Mouse (Mus musculus): ENCODE data around the gene Polr3gl. TPM values are rescaled to one million over a fixed set of nuclear protein-coding genes. Genes with fewer than 3 reads are reported as not detected.

The Polr3gl gene
- total RNA-seq, 1 experiment, result 5.7 TPM

- no peak for DNase-seq (ENCODE audit: low read depth, low spot score)
- Histone ChIP-seq H3K9me3 (ENCODE audit: control insufficient read depth, insufficient read depth, low read depth, low read length) (no peaks in the 10 kb centered on the region), H3K27ac (ENCODE audit: insufficient read depth, low read depth, low read length, poor library complexity, severe bottlenecking) (no peak overlapping the region), H3K9ac (ENCODE audit: insufficient read depth, low read depth, low read length, poor library complexity, severe bottlenecking) (no peak overlapping the region), H3K36me3 (ENCODE audit: control insufficient read depth, insufficient read depth, low read length, poor library complexity, severe bottlenecking) (peaks cover 21% of the 10 kb centered on the region), H3K4me1 (ENCODE audit: control insufficient read depth in 2 of 2, insufficient read depth in 2 of 2, low read length in 2 of 2, poor library complexity in 1 of 2) (peaks cover 2 to 11% of the 10 kb centered on the region in 2 experiments), H3K4me3 (ENCODE audit: insufficient read depth in 1 of 2, low read depth in 1 of 2, low read length in 2 of 2, poor library complexity in 1 of 2, severe bottlenecking in 1 of 2) (peak overlapping the region; percentile 11; a peak in 2 of 4 replicates)
- in situ Hi-C loops (cut with MboI; ENCODE audit: low sequenced_read_pairs in 2 of 2, unreplicated experiment in 2 of 2), result no loop called here
- no peak for TF ChIP-seq CHD2 (IDR thresholded peaks at IDR 0.05; ENCODE audit: low read depth, low read length)
- TF ChIP-seq HCFC1 (IDR thresholded peaks at IDR 0.05; ENCODE audit: borderline replicate concordance, insufficient read depth, low read length), result no peak
- no peak for TF ChIP-seq ZC3H11A (IDR thresholded peaks at IDR 0.05; ENCODE audit: borderline replicate concordance, low read depth, low read length)
- no peak for TF ChIP-seq MAFK (IDR thresholded peaks at IDR 0.05; ENCODE audit: insufficient read depth, low read depth, low read length)
- TF ChIP-seq ZNF384 (IDR thresholded peaks at IDR 0.05; ENCODE audit: low read depth, low read length), result no peak
Measured at GRCm38 (mm10) chr3:96555999-96556614, 37.9 kb downstream of the Polr3gl start.

DNA sequence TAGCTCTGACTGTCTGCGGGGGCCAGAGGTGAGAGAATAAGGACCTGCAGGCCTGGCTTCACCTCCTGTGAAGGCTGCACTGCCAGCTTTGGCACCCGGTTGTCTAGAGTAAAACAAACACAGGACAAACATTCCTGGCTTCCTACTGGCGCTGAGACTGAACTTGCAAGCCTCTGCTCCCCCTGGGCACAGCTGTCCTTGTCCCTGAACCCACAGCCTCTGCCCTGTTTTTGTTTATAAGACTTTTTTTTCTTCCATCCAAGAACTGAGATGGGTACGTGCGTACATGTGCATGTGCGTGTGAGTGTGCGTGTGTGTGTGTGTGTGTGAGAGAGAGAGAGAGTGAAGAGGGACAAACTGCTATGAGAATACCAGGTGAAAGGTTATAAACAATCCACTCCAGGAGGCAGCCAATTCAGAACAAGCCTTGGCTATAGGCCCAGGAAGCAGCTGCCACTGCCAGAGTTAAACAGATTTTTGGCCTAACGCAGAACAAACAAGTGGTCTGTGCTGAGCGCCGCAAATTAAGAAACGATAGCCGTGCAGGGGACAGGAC is 38.9 kb downstream of the Polr3gl start:
- peaks cover 13% of the 10 kb centered on the region for H3K36me3 ChIP-seq (ENCODE audit: control insufficient read depth, insufficient read depth, low read length, poor library complexity, severe bottlenecking)
- no peak for TF ChIP-seq CHD2 (IDR thresholded peaks at IDR 0.05; ENCODE audit: low read depth, low read length)
- no peak for TF ChIP-seq HCFC1 (IDR thresholded peaks at IDR 0.05; ENCODE audit: borderline replicate concordance, insufficient read depth, low read length)
- no peak for TF ChIP-seq ZNF384 (IDR thresholded peaks at IDR 0.05; ENCODE audit: low read depth, low read length)
- no peak for TF ChIP-seq MAFK (IDR thresholded peaks at IDR 0.05; ENCODE audit: insufficient read depth, low read depth, low read length)
- TF ChIP-seq ZC3H11A (IDR thresholded peaks at IDR 0.05; ENCODE audit: borderline replicate concordance, low read depth, low read length), result no peak
- peaks cover 2 to 11% of the 10 kb centered on the region in 2 experiments for H3K4me1 ChIP-seq (ENCODE audit: control insufficient read depth in 2 of 2, insufficient read depth in 2 of 2, low read length in 2 of 2, poor library complexity in 1 of 2)
- no peak for DNase-seq (ENCODE audit: low read depth, low spot score)
- H3K4me3 ChIP-seq (ENCODE audit: insufficient read depth in 1 of 2, low read depth in 1 of 2, low read length in 2 of 2, poor library complexity in 1 of 2, severe bottlenecking in 1 of 2), result no peak overlapping the region
- in situ Hi-C loops (cut with MboI; ENCODE audit: low sequenced_read_pairs in 2 of 2, unreplicated experiment in 2 of 2), result no loop called here
- no peak overlapping the region for H3K9ac ChIP-seq (ENCODE audit: insufficient read depth, low read depth, low read length, poor library complexity, severe bottlenecking)
- H3K27ac ChIP-seq (ENCODE audit: insufficient read depth, low read depth, low read length, poor library complexity, severe bottlenecking), result no peak overlapping the region
- H3K9me3 ChIP-seq (ENCODE audit: control insufficient read depth, insufficient read depth, low read depth, low read length), result no peaks in the 10 kb centered on the region

- H3K36me3 ChIP-seq (ENCODE audit: control insufficient read depth, insufficient read depth, low read length, poor library complexity, severe bottlenecking), result peaks cover 4% of the 10 kb centered on the region
- DNase-seq (ENCODE audit: low read depth, low spot score), result no peak
- in situ Hi-C loops (cut with MboI; ENCODE audit: low sequenced_read_pairs in 2 of 2, unreplicated experiment in 2 of 2), result no loop called here
- no peak overlapping the region for H3K4me3 ChIP-seq (ENCODE audit: insufficient read depth in 1 of 2, low read depth in 1 of 2, low read length in 2 of 2, poor library complexity in 1 of 2, severe bottlenecking in 1 of 2)
- H3K4me1 ChIP-seq (ENCODE audit: control insufficient read depth in 2 of 2, insufficient read depth in 2 of 2, low read length in 2 of 2, poor library complexity in 1 of 2), result peaks cover 2 to 13% of the 10 kb centered on the region in 2 experiments
- H3K27ac ChIP-seq (ENCODE audit: insufficient read depth, low read depth, low read length, poor library complexity, severe bottlenecking), result no peak overlapping the region
- H3K9ac ChIP-seq (ENCODE audit: insufficient read depth, low read depth, low read length, poor library complexity, severe bottlenecking), result no peak overlapping the region
- TF ChIP-seq CHD2 (IDR thresholded peaks at IDR 0.05; ENCODE audit: low read depth, low read length), result no peak
- TF ChIP-seq MAFK (IDR thresholded peaks at IDR 0.05; ENCODE audit: insufficient read depth, low read depth, low read length), result no peak
- TF ChIP-seq HCFC1 (IDR thresholded peaks at IDR 0.05; ENCODE audit: borderline replicate concordance, insufficient read depth, low read length), result no peak
- no peak for TF ChIP-seq ZC3H11A (IDR thresholded peaks at IDR 0.05; ENCODE audit: borderline replicate concordance, low read depth, low read length)
- TF ChIP-seq ZNF384 (IDR thresholded peaks at IDR 0.05; ENCODE audit: low read depth, low read length), result no peak
- no peaks in the 10 kb centered on the region for H3K9me3 ChIP-seq (ENCODE audit: control insufficient read depth, insufficient read depth, low read depth, low read length)
Measured at GRCm38 (mm10) chr3:96554251-96554650, 39.7 kb downstream of the Polr3gl start.

GRCm38 (mm10) chr3:96553601-96554000 is 40.4 kb downstream of the Polr3gl start:
- Histone ChIP-seq H3K27ac (ENCODE audit: insufficient read depth, low read depth, low read length, poor library complexity, severe bottlenecking) (no peak overlapping the region), H3K9me3 (ENCODE audit: control insufficient read depth, insufficient read depth, low read depth, low read length) (no peaks in the 10 kb centered on the region), H3K36me3 (ENCODE audit: control insufficient read depth, insufficient read depth, low read length, poor library complexity, severe bottlenecking) (no peaks in the 10 kb centered on the region), H3K9ac (ENCODE audit: insufficient read depth, low read depth, low read length, poor library complexity, severe bottlenecking) (no peak overlapping the region), H3K4me1 (ENCODE audit: control insufficient read depth in 2 of 2, insufficient read depth in 2 of 2, low read length in 2 of 2, poor library complexity in 1 of 2) (peaks cover 2 to 13% of the 10 kb centered on the region in 2 experiments), H3K4me3 (ENCODE audit: insufficient read depth in 1 of 2, low read depth in 1 of 2, low read length in 2 of 2, poor library complexity in 1 of 2, severe bottlenecking in 1 of 2) (no peak overlapping the region)
- no peak for DNase-seq (ENCODE audit: low read depth, low spot score)
- in situ Hi-C loops (cut with MboI; ENCODE audit: low sequenced_read_pairs in 2 of 2, unreplicated experiment in 2 of 2), result no loop called here
- TF ChIP-seq CHD2 (IDR thresholded peaks at IDR 0.05; ENCODE audit: low read depth, low read length), result no peak
- TF ChIP-seq HCFC1 (IDR thresholded peaks at IDR 0.05; ENCODE audit: borderline replicate concordance, insufficient read depth, low read length), result no peak
- TF ChIP-seq MAFK (IDR thresholded peaks at IDR 0.05; ENCODE audit: insufficient read depth, low read depth, low read length), result no peak
- TF ChIP-seq ZNF384 (IDR thresholded peaks at IDR 0.05; ENCODE audit: low read depth, low read length), result no peak
- TF ChIP-seq ZC3H11A (IDR thresholded peaks at IDR 0.05; ENCODE audit: borderline replicate concordance, low read depth, low read length), result no peak

All from ES-E14 (cell line).